Mouse (Mus musculus) E14TG2a.4 (cell line): ENCODE results near the gene Als2cl.

ENCODE experiments used
- H3K27me3 ChIP-seq: 2 replicates; pipeline ENCODE4 v1.6.1; 2014; ENCODE audit warnings: low read length, control low read depth; ENCODE audit not compliant: insufficient read depth
- H3K36me3 ChIP-seq: 2 replicates; pipeline ENCODE4 v1.6.1; 2014; ENCODE audit warnings: low read length, control low read depth; ENCODE audit not compliant: insufficient read depth
- H3K4me1 ChIP-seq: replicated peaks from 2 replicates; pipeline ENCODE4 v1.6.1; 2014; ENCODE audit warnings: low read depth, low read length, control low read depth
- H3K4me3 ChIP-seq: replicated peaks from 2 replicates; pipeline ENCODE4 v1.5.1; 2014; ENCODE audit warnings: mild to moderate bottlenecking, low read length
- H3K9me3 ChIP-seq: 2 replicates; pipeline ENCODE4 v1.6.1; 2014; ENCODE audit warnings: low read length, control low read depth
- CTCF ChIP-seq: conservative IDR thresholded peaks from 2 replicates; pipeline ENCODE4 v1.5.1; 2014; ENCODE audit warnings: low read length
- NANOG ChIP-seq: IDR thresholded peaks from 2 replicates; pipeline ENCODE4 v1.6.1; 2014; ENCODE audit warnings: borderline replicate concordance, low read length, mixed read lengths
- POU5F1 ChIP-seq: IDR thresholded peaks from 2 replicates; pipeline ENCODE4 v1.6.1; 2014; ENCODE audit warnings: low read length, borderline replicate concordance

Gene Als2cl

GRCm38 (mm10) chr9:110875288-110875695 is 4.4 kb upstream of the Als2cl start:
- Histone ChIP-seq H3K4me1 (peaks cover 35% of the 10 kb centered on the region), H3K9me3 (no peaks in the 10 kb centered on the region), H3K4me3 (no peak overlapping the region), H3K27me3 (peaks cover 59% of the 10 kb centered on the region), H3K36me3 (no peaks in the 10 kb centered on the region)
- TF ChIP-seq CTCF = no peak
- no peak for TF ChIP-seq POU5F1
- TF ChIP-seq NANOG = no peak

DNA sequence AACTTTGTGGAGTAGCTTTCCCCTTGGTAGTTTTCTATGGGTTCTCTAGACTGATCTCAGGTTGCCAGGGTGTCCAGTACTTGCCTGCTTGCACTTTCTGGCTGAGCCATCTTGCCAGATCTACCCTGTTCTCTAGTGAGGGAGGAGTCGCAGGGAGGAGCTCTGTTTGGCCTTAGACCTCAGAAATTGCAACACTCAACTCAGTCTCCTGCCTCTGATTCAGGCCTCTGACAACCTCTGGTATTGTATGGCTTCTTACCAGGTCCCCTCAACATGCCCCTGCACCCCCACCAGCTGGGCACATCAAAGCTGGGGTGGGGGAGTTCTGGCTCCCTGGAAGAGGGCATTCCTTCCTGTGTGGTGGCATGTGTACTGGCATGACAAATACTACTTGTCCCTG is 2.3 kb upstream of the Als2cl start:
- Histone ChIP-seq H3K4me1 (peaks cover 55% of the 10 kb centered on the region), H3K9me3 (no peaks in the 10 kb centered on the region), H3K27me3 (peaks cover 68% of the 10 kb centered on the region), H3K4me3 (no peak overlapping the region), H3K36me3 (no peaks in the 10 kb centered on the region)
- TF ChIP-seq CTCF (no peak), POU5F1 (no peak), NANOG (no peak)

- Histone ChIP-seq H3K4me3 (no peak overlapping the region), H3K9me3 (no peaks in the 10 kb centered on the region), H3K4me1 (peaks cover 58% of the 10 kb centered on the region), H3K36me3 (no peaks in the 10 kb centered on the region), H3K27me3 (peaks cover 63% of the 10 kb centered on the region)
- TF ChIP-seq POU5F1 = no peak
- TF ChIP-seq NANOG = no peak
- TF ChIP-seq CTCF = no peak
These were observed 1.8 kb upstream of the Als2cl start for GRCm38 (mm10) chr9:110877888-110878287.

- Histone ChIP-seq H3K4me1 (peaks cover 46% of the 10 kb centered on the region), H3K9me3 (no peaks in the 10 kb centered on the region), H3K27me3 (peaks cover 45% of the 10 kb centered on the region), H3K4me3 (peak within 1 kb of the TSS; percentile 86), H3K36me3 (peaks cover 18% of the 10 kb centered on the region)
- no peak for TF ChIP-seq NANOG
- TF ChIP-seq CTCF = no peak
- no peak for TF ChIP-seq POU5F1
These were observed 410 bp downstream of the Als2cl start, which contains the start of gene Tmie for GRCm38 (mm10) chr9:110879998-110880561. Gene Tmie (minus strand): TSS chr9:110880113.

GRCm38 (mm10) chr9:110880772-110881171 is 1.1 kb downstream of the Als2cl start:
- Histone ChIP-seq H3K4me1 (peaks cover 40% of the 10 kb centered on the region), H3K27me3 (peaks cover 45% of the 10 kb centered on the region), H3K4me3 (peak overlapping the region; percentile 86), H3K9me3 (no peaks in the 10 kb centered on the region), H3K36me3 (peaks cover 25% of the 10 kb centered on the region)
- TF ChIP-seq CTCF (no peak), NANOG (no peak), POU5F1 (no peak)

DNA sequence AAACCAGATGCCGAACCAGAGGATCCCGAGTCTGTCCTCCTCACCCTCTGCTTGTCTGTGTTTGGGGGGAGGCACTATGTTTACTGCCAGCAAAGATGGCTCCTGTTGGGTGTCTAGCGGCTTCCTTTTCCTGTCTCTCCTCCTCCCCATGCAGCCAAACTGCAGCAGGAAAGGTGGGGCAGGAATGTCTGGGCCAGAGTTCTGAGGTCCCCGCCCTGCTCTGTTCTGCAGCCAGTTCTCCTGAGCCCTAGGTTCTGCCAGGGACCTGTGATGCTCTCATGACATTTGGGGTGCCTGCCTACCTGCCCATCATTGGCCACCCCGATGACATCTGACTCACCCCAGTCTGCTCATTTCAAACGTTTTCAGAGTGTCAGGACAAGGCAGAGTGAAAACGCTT is 2.3 kb downstream of the Als2cl start:
- H3K9me3 ChIP-seq = no peaks in the 10 kb centered on the region
- H3K36me3 ChIP-seq = peaks cover 35% of the 10 kb centered on the region
- peaks cover 43% of the 10 kb centered on the region for H3K4me1 ChIP-seq
- H3K27me3 ChIP-seq = peaks cover 42% of the 10 kb centered on the region
- TF ChIP-seq NANOG (no peak), CTCF (no peak)
- H3K4me3 ChIP-seq = 0 out of 2 replicates have a peak overlapping the region, but pooled peaks have one; percentile 32

DNA sequence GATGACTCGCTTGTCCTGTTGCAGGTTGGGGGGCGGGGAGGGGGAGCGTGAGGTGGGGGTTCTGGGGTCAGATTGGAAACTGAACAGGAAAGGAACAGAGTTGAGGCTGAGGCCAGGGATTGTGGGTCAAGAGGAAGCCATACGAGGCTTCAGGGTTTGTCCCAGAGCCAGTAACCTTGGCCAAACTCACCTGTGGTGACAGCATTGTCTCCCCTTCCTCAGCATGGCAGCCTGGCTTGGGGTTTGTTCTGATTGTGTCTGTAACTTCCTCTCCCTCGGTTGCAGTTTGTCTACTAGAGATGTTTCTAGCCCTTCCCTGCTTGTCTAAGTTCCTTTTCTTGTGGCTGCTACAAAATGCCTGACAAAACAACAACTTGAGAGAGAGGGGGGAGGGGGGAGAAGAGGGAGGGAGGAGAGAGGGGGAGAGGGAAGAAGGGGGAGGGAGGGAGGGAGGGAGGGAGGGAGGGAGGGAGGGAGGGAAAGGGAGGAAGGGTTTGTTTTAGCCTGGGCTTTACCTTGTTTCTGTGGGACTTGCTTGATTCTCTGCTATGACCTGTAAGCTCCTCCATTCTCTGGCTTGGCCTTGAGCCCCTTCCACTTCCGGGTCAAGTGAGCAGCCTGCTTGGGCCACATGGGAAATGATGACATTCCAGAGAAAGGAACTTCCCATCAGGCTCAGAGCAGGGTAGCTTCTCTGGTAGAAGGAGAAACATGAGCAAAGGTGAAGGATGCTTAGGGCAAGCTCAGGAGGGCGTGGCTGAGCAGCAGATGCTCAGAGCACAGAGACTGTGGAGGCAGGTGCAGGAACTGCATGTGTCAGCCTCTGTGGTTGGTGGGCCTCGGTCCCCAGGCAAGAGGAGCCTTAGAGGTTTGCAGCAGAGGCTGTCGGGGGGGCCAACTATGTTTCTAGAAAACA is 8.0 kb downstream of the Als2cl start:
- Histone ChIP-seq H3K4me1 (peaks cover 53% of the 10 kb centered on the region), H3K9me3 (no peaks in the 10 kb centered on the region), H3K27me3 (no peaks in the 10 kb centered on the region), H3K36me3 (peaks cover 61% of the 10 kb centered on the region), H3K4me3 (peak overlapping the region; percentile 69)
- TF ChIP-seq NANOG = no peak
- no peak for TF ChIP-seq CTCF
- no peak for TF ChIP-seq POU5F1

GRCm38 (mm10) chr9:110888935-110889334 is 9.3 kb downstream of the Als2cl start:
- Histone ChIP-seq H3K9me3 (no peaks in the 10 kb centered on the region), H3K27me3 (no peaks in the 10 kb centered on the region), H3K4me3 (peak overlapping the region; percentile 69), H3K4me1 (peaks cover 58% of the 10 kb centered on the region), H3K36me3 (peaks cover 67% of the 10 kb centered on the region)
- TF ChIP-seq CTCF (no peak), POU5F1 (no peak)
